Mouse (Mus musculus): Measurements from ENCODE around the gene Mus81. TPM values are rescaled to one million over a fixed set of nuclear protein-coding genes. Genes with fewer than 3 reads are reported as not detected.

The Mus81 gene
- total and polyA plus RNA-seq, 3 experiments = 20.4 to 29.3 (median 28.8) TPM

GRCm38 (mm10) chr19:5475069-5475714, 13.0 kb downstream of the Mus81 start:
- no peaks in the 10 kb centered on the region for H3K27me3 ChIP-seq (replicated peaks)
- H3K27ac ChIP-seq (ENCODE audit: insufficient read depth, low read depth) = no peak overlapping the region
- dilution Hi-C loops (cut with MboI; ENCODE audit: extremely low pct_ligation_motif_present, extremely low pct_unique_long_range_greater_than_20kb, low sequenced_read_pairs) = no loop called here

GRCm38 (mm10) chr19:5474281-5475068, 13.7 kb downstream of the Mus81 start:
- H3K36me3 ChIP-seq (replicated peaks in 1 of 2; ENCODE audit: control insufficient read depth in 1 of 2, insufficient read depth in 1 of 2, low read length in 1 of 2) = peaks cover 0 to 5% of the 10 kb centered on the region in 2 experiments
- no peaks in the 10 kb centered on the region for H3K79me2 ChIP-seq (replicated peaks; ENCODE audit: control insufficient read depth, extremely low read depth, insufficient read depth, poor library complexity, severe bottlenecking)
- no peak overlapping the region for H3K4me3 ChIP-seq (replicated peaks in 1 of 3; ENCODE audit: low read depth in 2 of 3, low read length in 2 of 3, poor library complexity in 1 of 3)
- TF ChIP-seq E2F4 (IDR thresholded peaks at IDR 0.05; ENCODE audit: insufficient replicate concordance, low read depth, low read length) = no peak
- TF ChIP-seq BHLHE40 (IDR thresholded peaks at IDR 0.05; ENCODE audit: low read depth, low read length) = no peak
- no peak for TF ChIP-seq MAZ (IDR thresholded peaks at IDR 0.05; ENCODE audit: low read depth, low read length)
- TF ChIP-seq IRF4 (IDR thresholded peaks at IDR 0.05; ENCODE audit: low read depth, low read length) = no peak
- TF ChIP-seq CHD1 (IDR thresholded peaks at IDR 0.05; ENCODE audit: low read depth, low read length) = no peak
- TF ChIP-seq CHD2 (IDR thresholded peaks at IDR 0.05; ENCODE audit: low read length) = no peak
- no peak for TF ChIP-seq TCF12 (IDR thresholded peaks at IDR 0.05; ENCODE audit: low read depth, low read length)
- no peak for TF ChIP-seq USF1 (IDR thresholded peaks at IDR 0.05; ENCODE audit: low read depth, low read length)
- no peak for TF ChIP-seq ELF1 (IDR thresholded peaks at IDR 0.05; ENCODE audit: low read depth, low read length)
- H3K9me3 ChIP-seq (replicated peaks; ENCODE audit: low read length) = no peaks in the 10 kb centered on the region
- no peak overlapping the region for H3K4me2 ChIP-seq (ENCODE audit: insufficient read depth, low read depth, poor library complexity, severe bottlenecking)
- H3K27ac ChIP-seq (ENCODE audit: insufficient read depth, low read depth) = no peak overlapping the region
- H3K4me1 ChIP-seq (ENCODE audit: control insufficient read depth in 1 of 2, insufficient read depth in 2 of 2) = no peaks in the 10 kb centered on the region
- no peak for DNase-seq (ENCODE audit: extremely low read depth)
- dilution Hi-C loops (cut with MboI; ENCODE audit: extremely low pct_ligation_motif_present, extremely low pct_unique_long_range_greater_than_20kb, low sequenced_read_pairs) (no loop called here), in situ Hi-C loops (cut with MboI; ENCODE audit: low pct_ligation_motif_present, low pct_unique_long_range_greater_than_20kb, low sequenced_read_pairs) (no loop called here)
- no peaks in the 10 kb centered on the region for H3K27me3 ChIP-seq (replicated peaks)
- no peak overlapping the region for H3K9ac ChIP-seq (ENCODE audit: insufficient read depth, low read depth)

More at GRCm38 (mm10) chr19:5475069-5475714, 13.0 kb downstream of the Mus81 start:
- H3K79me2 ChIP-seq (replicated peaks; ENCODE audit: control insufficient read depth, extremely low read depth, insufficient read depth, poor library complexity, severe bottlenecking) = no peaks in the 10 kb centered on the region
- no peak for DNase-seq (ENCODE audit: extremely low read depth)
- in situ Hi-C loops (cut with MboI; ENCODE audit: low pct_ligation_motif_present, low pct_unique_long_range_greater_than_20kb, low sequenced_read_pairs) = no loop called here
- H3K9me3 ChIP-seq (replicated peaks; ENCODE audit: low read length) = no peaks in the 10 kb centered on the region
- peaks cover 0 to under 1% of the 10 kb centered on the region in 2 experiments for H3K36me3 ChIP-seq (replicated peaks in 1 of 2; ENCODE audit: control insufficient read depth in 1 of 2, insufficient read depth in 1 of 2, low read length in 1 of 2)
- no peak overlapping the region for H3K4me3 ChIP-seq (replicated peaks in 1 of 3; ENCODE audit: low read depth in 2 of 3, low read length in 2 of 3, poor library complexity in 1 of 3)
- TF ChIP-seq KAT2A (IDR thresholded peaks at IDR 0.05; ENCODE audit: insufficient replicate concordance, low read length) (no peak), MEF2A (IDR thresholded peaks at IDR 0.05; ENCODE audit: borderline replicate concordance, low read depth, low read length) (no peak), ZNF384 (IDR thresholded peaks at IDR 0.05; ENCODE audit: low read depth, low read length) (no peak), CHD1 (IDR thresholded peaks at IDR 0.05; ENCODE audit: low read depth, low read length) (no peak), JUND (conservative IDR thresholded peaks at IDR 0.05; ENCODE audit: low read depth, low read length) (no peak), ZKSCAN1 (IDR thresholded peaks at IDR 0.05; ENCODE audit: borderline replicate concordance, low read depth, low read length) (no peak), PAX5 (IDR thresholded peaks at IDR 0.05; ENCODE audit: low read length) (no peak), POLR2AphosphoS2 (IDR thresholded peaks at IDR 0.05; ENCODE audit: low read depth, low read length) (no peak), IRF4 (IDR thresholded peaks at IDR 0.05; ENCODE audit: low read depth, low read length) (no peak), BHLHE40 (IDR thresholded peaks at IDR 0.05; ENCODE audit: low read depth, low read length) (no peak), TCF12 (IDR thresholded peaks at IDR 0.05; ENCODE audit: low read depth, low read length) (no peak), MAX (IDR thresholded peaks at IDR 0.05; ENCODE audit: low read length) (no peak)
- H3K4me1 ChIP-seq (ENCODE audit: control insufficient read depth in 1 of 2, insufficient read depth in 2 of 2) = no peaks in the 10 kb centered on the region
- H3K4me2 ChIP-seq (ENCODE audit: insufficient read depth, low read depth, poor library complexity, severe bottlenecking) = no peak overlapping the region
- no peak overlapping the region for H3K9ac ChIP-seq (ENCODE audit: insufficient read depth, low read depth)

All from CH12.LX (cell line).